Mouse (Mus musculus): Measurements from ENCODE around the gene Gtf2f2.
A peak's percentile ranks its signal among the peaks of the same experiment; 100 is the strongest.

Gtf2f2 gene

GRCm38 (mm10) chr14:76010102-76011061 is at the start of gene Gtf2f2:
Gene Gtf2f2, minus strand, starts transcription at chr14:76010865.
- DNase-seq, result peak; percentile 94

GRCm38 (mm10) chr14:76059441-76059840 is 48.8 kb upstream of the Gtf2f2 start:
- no peak for DNase-seq

- DNase-seq, result no peak
These were observed 43.1 kb upstream of the Gtf2f2 start for GRCm38 (mm10) chr14:76053726-76054125.

GRCm38 (mm10) chr14:76051966-76052365 is 41.3 kb upstream of the Gtf2f2 start:
- no peak for DNase-seq

- no peak for DNase-seq
These were observed 35.1 kb upstream of the Gtf2f2 start for GRCm38 (mm10) chr14:76045767-76046166.

- no peak for DNase-seq
These were observed 33.5 kb upstream of the Gtf2f2 start for GRCm38 (mm10) chr14:76044164-76044557.

- DNase-seq, result no peak
These were observed 32.8 kb upstream of the Gtf2f2 start for GRCm38 (mm10) chr14:76043251-76044163.

GRCm38 (mm10) chr14:76033221-76033637 is 22.6 kb upstream of the Gtf2f2 start:
- DNase-seq, result no peak

GRCm38 (mm10) chr14:76032671-76033136 is 22.0 kb upstream of the Gtf2f2 start:
- DNase-seq, result no peak

- no peak for DNase-seq
These were observed 20.6 kb upstream of the Gtf2f2 start for GRCm38 (mm10) chr14:76031117-76031842.

GRCm38 (mm10) chr14:76024641-76025040 is 14.0 kb upstream of the Gtf2f2 start:
- no peak for DNase-seq

GRCm38 (mm10) chr14:76020927-76021719 is 10.5 kb upstream of the Gtf2f2 start:
- DNase-seq, result no peak

GRCm38 (mm10) chr14:76020259-76020785 is 9.7 kb upstream of the Gtf2f2 start:
- no peak for DNase-seq

- no peak for DNase-seq
These were observed 7.3 kb upstream of the Gtf2f2 start for GRCm38 (mm10) chr14:76017785-76018490.

GRCm38 (mm10) chr14:76014331-76014730 is 3.7 kb upstream of the Gtf2f2 start:
- DNase-seq, result no peak

- no peak for DNase-seq
These were observed 395 bp upstream of the Gtf2f2 start for GRCm38 (mm10) chr14:76011062-76011457.

GRCm38 (mm10) chr14:76009185-76009584 is 1.5 kb downstream of the Gtf2f2 start:
- DNase-seq, result no peak

GRCm38 (mm10) chr14:76008174-76008573 is 2.5 kb downstream of the Gtf2f2 start:
- DNase-seq, result no peak

- no peak for DNase-seq
These were observed 5.7 kb downstream of the Gtf2f2 start for GRCm38 (mm10) chr14:76005011-76005410.

- DNase-seq, result no peak
These were observed 8.9 kb downstream of the Gtf2f2 start for GRCm38 (mm10) chr14:76001781-76002180.

GRCm38 (mm10) chr14:75998082-75998481 is 12.6 kb downstream of the Gtf2f2 start:
- DNase-seq, result no peak

Data from thymus, postnatal 25 days (tissue).